Mouse (Mus musculus) megakaryocyte, adult 5-6 weeks (primary cell): ENCODE measurements around the gene Slc27a4. TPM values are rescaled to one million over a fixed set of nuclear protein-coding genes. Genes with fewer than 3 reads are reported as not detected.

Source experiments
- ATAC-seq: 2 replicates; pipeline ENCODE4 v1.8.0; 2016; ENCODE audit warnings: mild to moderate bottlenecking, inconsistent platforms; ENCODE audit not compliant: poor library complexity, severe bottlenecking
- total RNA-seq, 2 experiments: library from RNA; stranded (forward) in 1 of 2; stranded (reverse) in 1 of 2; fragments of 153-499, 151-499 nt in 1 of 2; fragments of 221-1000, 200-1000 nt in 1 of 2; gene quantifications; 2 replicates each; pipeline versions ENCODE4 v1.2.3 to v1.2.4; 2015 to 2017

Gene Slc27a4
- total RNA-seq, 2 experiments from 2014 or later = 14.1 to 18.0 TPM

GRCm38 (mm10) chr2:29819363-29819762 is 16.9 kb downstream of the Slc27a4 start:
- no peak for ATAC-seq

DNA sequence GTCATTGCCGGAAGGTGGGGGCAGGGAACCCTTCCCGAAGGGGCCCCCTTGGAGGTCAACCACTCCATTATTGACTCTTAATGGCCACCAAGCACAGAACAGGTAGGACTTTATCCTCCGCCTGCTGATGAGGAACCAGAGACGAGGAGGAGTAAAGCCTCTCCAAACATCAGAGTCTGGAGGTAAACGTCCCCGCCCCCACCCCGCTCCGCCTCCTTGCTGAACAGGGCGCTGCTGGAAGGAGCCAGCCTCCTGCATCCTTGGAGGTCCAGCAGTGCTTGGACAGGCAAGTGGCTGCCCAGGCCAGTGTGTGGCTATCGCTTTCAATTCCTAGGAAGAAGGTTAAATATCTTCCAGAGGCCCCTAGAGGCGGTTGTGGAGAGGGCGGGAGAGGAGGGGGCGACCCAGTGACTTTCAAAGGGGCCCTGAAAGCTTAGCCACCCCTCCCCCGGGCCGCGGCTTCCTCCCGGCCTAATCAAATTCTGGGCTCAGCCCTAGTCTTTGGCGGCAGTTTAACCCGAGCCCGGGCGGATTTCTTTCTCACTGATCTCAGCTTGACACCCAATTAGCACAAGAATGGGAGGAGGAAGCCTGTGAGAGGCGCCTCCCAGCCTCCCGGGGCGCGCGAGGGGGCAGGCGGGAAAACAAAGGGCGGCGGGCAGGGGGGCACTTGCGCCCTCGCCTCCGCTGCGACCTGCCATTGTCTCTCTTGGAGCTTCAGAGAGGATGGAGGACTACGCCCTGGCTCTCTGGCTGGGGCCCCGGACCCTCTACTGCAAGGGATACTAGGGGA is 17.8 kb downstream of the Slc27a4 start, which contains the start of gene Urm1:
TSS of gene Urm1 (plus strand) at position 51 of the 793 bp plus-strand sequence.
- peak; percentile 75 for ATAC-seq

DNA sequence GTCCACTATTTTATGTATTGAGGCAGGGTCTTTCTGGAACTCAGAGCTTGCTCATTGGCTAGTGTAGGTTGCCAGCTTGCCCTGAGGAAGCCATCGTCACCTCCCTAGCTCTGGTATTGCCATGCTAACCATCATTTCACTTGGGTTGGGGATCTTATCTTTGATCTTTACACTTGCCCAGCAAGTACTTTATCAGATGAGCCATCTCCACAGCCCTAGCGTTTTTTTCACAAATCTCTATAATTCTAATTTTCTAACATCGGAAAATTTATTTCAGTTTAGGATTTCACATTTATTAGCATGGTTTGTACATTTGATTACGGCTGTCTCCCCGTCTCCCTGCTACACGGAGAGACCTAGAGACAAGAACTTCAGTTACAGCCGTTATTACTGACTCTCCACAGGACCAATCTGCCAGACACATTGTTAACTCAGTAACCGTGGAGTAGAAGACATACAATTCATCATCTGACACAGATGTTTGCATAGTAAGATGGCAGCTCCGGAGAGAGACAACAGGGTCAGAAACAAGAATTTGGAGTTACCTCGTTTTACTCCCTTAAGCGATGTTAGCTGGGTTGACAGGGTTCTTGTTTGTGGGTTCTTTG is 24.0 kb downstream of the Slc27a4 start:
- ATAC-seq = 0 out of 2 replicates have a peak, but pooled peaks have one; percentile 4

DNA sequence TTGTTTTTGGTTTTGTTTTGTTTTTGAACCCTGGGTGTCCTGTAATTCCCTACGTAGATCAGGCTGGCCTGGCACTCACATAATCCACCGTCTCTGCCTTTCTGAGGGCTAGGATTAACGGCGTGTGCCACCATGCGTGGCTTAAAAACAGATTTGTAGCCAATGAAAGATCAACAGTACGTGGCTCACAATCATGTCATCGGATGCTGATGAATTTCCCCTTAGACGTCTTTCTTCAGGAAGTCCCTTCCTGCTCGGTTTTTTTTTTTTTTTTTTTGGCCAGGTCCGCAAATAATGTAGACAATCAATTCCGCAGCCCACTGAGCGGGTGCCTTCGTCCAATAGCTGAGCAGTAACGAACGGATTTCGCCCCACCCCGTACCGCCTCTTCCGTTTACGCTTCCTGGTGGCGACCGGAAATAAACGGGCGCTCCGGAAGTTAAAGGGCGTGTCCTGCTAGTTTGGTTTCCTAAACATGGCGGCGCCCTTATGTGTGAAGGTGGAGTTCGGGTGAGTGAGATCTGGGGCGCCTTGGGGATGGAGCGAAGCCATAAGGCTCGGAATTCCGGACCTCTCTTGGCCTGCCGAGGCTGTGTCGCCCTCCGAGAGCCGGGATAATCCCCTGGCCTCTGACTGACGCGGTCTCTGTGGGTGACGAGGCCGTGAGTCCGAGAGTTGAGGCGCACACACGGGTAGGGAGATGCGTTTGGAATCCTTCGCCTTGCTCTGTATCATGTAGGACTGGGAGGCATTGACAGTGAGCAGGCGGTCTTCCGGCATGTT is 24.7 kb downstream of the Slc27a4 start:
- peak; percentile 99 for ATAC-seq

DNA sequence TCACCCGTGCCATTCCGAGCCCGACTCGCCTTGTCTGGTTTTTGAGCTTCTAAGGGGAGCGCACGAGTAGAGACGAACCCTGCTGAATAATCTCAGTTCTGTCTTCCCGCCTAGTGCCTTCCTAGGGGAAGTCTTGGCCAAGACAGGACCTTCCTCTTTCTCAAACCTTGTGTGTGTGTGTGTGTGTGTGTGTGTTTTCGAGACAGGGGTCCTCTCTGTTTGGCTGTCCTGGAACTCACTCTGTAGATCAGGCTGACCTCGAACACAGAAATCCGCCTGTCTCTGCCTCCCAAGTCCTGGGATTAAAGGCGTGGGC is 25.2 kb downstream of the Slc27a4 start:
- ATAC-seq = peak; percentile 37

DNA sequence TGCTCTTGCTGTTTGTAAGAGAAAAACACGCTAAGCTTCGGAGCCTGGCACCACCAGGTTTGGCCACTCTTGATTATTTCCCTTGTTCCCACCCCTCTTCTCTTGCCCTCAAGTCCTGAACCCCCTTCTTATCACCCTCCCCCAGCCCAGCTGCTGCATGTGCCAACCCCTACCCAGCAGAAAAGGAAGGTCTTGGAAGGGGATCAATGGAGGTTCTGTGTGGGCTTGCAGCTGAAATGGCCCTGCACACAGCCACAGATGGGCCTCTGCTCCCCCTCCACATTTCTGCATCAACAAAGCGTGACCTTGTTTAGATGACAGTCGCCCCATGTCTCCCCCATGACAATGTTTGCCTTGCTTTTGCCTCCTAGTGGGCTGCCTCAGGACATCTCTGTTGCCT is 28.7 kb downstream of the Slc27a4 start:
- ATAC-seq = no peak

DNA sequence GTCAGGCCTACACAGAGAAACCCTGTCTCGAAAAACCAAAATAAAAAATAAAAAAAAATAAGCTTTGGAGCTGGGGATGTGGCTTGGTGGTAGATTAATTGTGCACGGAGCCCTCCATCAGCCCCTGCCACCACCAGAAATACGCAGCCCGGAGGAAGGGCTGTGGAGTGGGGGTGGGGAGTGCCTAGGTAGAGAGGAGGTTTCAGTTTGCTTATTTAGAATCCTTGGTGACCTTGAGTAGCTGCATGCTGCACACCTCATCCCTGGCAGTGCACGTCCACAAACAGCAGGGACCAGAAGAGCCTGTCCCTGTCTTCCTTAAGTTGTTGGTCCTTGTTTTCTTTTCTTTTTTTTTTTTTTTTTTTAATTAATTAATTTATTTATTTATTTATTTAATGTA is 31.4 kb downstream of the Slc27a4 start:
- ATAC-seq = no peak

DNA sequence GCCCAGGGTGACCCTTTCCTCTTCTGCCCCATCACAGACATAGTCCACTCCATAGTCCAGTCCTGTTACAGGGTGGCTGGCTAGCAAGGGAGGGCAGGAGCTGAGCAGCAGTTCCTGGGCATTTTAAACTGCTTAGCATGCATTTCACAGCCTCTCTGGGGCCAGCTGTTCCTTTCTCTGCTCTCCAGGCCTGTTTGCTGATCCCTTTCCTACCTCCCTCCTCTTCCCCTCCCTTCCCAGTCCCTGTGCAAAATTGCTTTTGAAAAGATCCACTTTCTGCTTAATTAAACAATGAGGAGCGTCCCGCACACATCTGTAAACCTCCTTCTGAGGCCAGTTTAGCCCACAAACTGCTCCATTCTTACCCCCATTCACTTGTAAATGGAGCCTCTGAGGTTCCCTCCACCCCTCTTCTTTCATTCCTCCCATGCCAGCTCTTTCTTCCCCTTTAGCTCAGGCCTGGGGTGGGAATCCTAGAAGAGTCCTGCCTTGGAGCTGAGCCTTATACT is 33.0 kb downstream of the Slc27a4 start:
- no peak for ATAC-seq

GRCm38 (mm10) chr2:29839460-29839859 is 37.0 kb downstream of the Slc27a4 start:
- ATAC-seq = no peak

- no peak for ATAC-seq
These were observed 41.0 kb downstream of the Slc27a4 start for GRCm38 (mm10) chr2:29843231-29844105.

DNA sequence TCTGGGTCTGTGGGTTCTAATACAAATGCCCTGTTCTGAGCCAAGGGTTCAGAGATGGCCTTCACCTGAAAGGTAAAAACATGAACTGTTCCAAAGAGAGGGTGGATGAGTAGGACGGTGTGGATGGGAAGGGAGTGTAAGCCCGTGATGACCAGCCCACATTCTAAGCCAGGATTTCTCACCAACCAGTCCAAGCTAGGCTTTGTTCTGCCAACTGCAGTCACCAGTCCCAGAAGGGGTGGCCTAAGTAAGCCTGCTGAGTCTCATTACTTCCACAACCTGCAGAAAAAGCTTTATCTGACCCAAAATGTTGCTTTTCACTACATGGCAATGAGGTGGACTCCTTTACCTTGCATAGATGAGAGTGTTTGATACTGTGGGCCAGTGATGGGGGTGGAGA is 41.7 kb downstream of the Slc27a4 start:
- no peak for ATAC-seq

DNA sequence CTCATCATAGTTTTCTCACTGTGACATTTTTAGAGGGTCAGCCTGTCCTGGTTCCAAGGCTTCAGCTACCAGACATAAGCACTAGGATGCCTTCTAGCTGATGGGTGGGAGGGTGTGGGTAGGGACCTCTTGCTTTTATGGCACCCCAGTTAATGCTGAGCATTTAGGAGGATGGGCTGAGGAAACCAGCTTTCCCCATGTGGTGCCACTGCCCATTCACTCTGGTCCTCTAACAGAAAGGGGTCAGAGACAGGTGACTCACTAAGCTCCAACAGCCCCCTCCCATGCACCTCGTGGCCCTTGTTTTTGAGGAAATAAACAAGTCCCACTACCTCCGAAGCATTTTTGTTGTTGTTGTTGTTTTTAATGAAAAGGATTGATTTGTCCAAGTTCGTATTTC is 42.2 kb downstream of the Slc27a4 start:
- ATAC-seq = no peak

DNA sequence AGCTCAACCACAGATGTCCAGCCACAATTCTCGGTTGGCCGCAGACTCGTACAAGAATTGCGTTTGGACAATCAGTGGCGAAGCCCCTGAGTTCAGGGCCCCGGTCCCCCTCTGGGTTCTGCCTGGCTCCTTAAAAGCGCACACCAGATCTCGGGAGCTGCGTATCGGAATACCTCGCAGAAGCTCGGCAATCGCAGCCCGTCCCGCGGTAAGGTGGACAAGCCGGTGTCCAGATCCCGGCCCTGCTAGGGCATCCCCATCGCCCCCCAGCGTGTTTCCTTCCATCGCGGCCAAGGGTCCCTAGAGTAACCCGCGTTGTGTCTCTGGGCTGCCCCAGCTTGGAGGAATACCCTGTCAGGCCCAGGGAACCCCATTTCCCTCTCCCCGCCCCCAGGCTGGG is 43.2 kb downstream of the Slc27a4 start:
- ATAC-seq = no peak

DNA sequence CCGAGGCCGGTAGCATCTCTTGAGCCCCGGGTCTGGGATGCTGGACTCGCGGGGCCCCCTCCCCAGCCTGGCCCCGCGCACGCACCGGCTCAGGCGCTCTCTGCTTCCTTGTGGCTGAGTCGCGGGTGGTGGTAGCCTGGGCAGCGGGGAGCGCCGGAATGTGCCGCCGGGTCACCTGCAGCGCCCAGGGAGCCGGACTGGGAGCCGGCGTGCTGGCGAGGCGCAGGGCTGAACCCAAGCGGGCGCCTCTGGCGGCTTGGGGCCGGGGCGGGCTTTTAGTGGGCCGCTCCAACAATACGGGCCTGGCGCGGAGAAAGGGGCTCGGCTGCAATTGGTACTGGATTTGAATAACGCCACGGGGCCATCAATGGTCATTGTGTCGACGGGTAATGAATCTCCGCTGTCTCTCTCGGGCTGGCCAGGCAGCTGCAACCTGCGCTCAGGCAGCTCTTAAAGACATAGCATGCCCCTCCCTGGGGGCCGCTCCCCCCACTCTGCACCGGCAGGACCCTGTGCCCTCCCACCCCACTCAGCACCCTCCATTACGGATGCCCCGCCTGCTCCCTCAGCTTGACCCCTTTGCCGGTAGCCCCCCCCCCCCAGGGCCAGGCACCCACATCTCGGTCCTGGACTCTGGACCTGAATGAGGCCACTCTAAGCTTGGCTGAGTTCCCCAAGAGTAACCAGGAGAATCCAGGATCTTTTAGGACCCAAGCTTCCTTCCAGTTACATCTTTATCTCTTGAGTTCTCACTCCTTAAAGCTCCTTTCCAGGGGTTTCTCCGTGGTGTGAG is 43.8 kb downstream of the Slc27a4 start:
- no peak for ATAC-seq

GRCm38 (mm10) chr2:29846911-29847310 is 44.5 kb downstream of the Slc27a4 start:
- no peak for ATAC-seq

- no peak for ATAC-seq
These were observed 46.6 kb downstream of the Slc27a4 start for GRCm38 (mm10) chr2:29849041-29849440.

- no peak for ATAC-seq
These were observed 47.5 kb downstream of the Slc27a4 start for GRCm38 (mm10) chr2:29849841-29850480.

DNA sequence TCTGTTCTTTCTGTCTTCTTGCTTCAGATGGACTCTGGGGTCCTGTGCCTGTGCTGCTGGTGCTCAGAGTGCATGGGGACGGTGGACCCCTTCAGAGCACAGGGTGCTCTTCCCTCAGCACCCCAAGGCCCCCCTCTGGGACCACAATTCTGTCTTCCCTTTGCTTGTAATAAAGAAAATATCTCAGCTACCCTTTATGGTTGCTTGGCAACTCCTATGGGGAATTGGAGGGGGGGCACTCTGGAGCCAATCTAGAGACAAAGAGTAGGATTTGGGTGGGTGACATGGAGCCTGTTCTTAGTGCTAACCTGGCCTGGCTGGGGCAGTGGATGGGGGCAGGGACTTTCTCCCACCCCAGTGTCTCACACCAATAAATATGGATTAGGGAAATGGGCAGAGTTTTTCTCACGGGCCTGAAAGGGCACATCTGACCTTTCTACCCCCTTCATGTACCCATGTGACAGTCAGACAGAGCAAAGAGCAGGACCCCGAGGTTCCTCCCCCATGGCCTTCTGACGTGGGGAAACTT is 50.6 kb downstream of the Slc27a4 start:
- ATAC-seq = no peak

DNA sequence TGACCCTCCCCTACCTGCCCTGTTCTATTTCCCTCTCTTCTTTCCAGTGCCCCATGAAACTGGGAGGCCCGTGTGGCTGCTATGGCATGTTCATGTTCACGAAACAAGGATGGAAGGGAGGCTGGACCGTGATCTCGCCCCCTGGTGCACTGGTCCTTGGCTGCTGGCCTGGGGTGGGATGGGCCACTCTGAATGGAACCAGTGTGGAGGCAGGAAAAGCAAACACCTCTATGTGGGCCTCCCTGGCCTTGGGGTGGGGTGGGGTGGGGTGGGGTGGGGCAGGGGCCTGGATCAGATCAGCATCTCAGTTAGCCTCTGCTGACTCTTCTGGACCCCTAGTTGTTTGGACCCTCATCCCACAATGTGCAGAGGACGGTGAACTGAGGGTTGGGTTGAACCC is 51.3 kb downstream of the Slc27a4 start:
- ATAC-seq = no peak
